Mouse (Mus musculus) heart, embryonic 13.5 days (tissue): ENCODE data around the gene Pdxp. TPM values are rescaled to one million over a fixed set of nuclear protein-coding genes. Genes with fewer than 3 reads are reported as not detected.

Experiments used
- ATAC-seq: fragments of 200-750 bp; cut with Nextera tagmentation; 2 replicates; pipeline ENCODE4 v1.8.0; 2017; ENCODE audit warnings: moderate TSS enrichment; ENCODE audit not compliant: insufficient number of reproducible peaks, low FRiP score, low TSS enrichment; ENCODE audit errors: extremely low read depth
- H3K27ac ChIP-seq: fragments of 300-500 bp; sonication (generic); replicated peaks from 2 replicates; pipeline ENCODE4 v1.5.1; 2015; ENCODE audit warnings: moderate library complexity, mild to moderate bottlenecking, inconsistent platforms
- H3K27me3 ChIP-seq: fragments of 300-500 bp; sonication (generic); replicated peaks from 2 replicates; pipeline ENCODE4 v1.6.1; 2015; ENCODE audit warnings: mild to moderate bottlenecking, inconsistent platforms
- H3K36me3 ChIP-seq: fragments of 300-500 bp; sonication (generic); 2 replicates; pipeline ENCODE4 v1.6.1; 2015; ENCODE audit warnings: mild to moderate bottlenecking, inconsistent platforms
- H3K4me1 ChIP-seq: fragments of 300-500 bp; sonication (generic); 2 replicates; pipeline ENCODE4 v1.6.1; 2015; ENCODE audit warnings: inconsistent platforms
- H3K4me2 ChIP-seq: fragments of 300-500 bp; sonication (generic); 2 replicates; pipeline ENCODE4 v1.6.1; 2015; ENCODE audit warnings: inconsistent platforms, mild to moderate bottlenecking, moderate library complexity
- H3K4me3 ChIP-seq: fragments of 300-500 bp; sonication (generic); 2 replicates; pipeline ENCODE4 v1.5.1; 2015; ENCODE audit warnings: moderate library complexity, mild to moderate bottlenecking, inconsistent platforms
- H3K9ac ChIP-seq: fragments of 300-500 bp; sonication (generic); 2 replicates; pipeline ENCODE4 v1.6.1; 2015; ENCODE audit warnings: inconsistent platforms, mild to moderate bottlenecking, moderate library complexity
- H3K9me3 ChIP-seq: fragments of 300-500 bp; sonication (generic); 2 replicates; pipeline ENCODE4 v1.6.1; 2016; ENCODE audit warnings: inconsistent platforms
- WGBS: fragments of 180-500 bp; shearing (Covaris S2); methylation state at CpG from one replicate; pipeline ENCODE4 v1.1.7; 2015; ENCODE audit warnings: mixed read lengths; 5-methylcytosine and 5-hydroxymethylcytosine counted together
- microRNA-seq: library from miRNA; unstranded; fragments of <30 nt; microRNA quantifications from one replicate; pipeline ENCODE4, GENCODE M21; 2016
- polyA plus RNA-seq: library from polyadenylated mRNA; unstranded; fragments of >200 nt; fragmentation: Nextera tagmentation; extraction: Ambion mirVana; gene quantifications from 2 replicates; pipeline ENCODE4 v1.2.1, GENCODE M21; 2015

Gene Pdxp
- polyA plus RNA-seq, 1 experiment from 2014 or later, result 20.2 TPM

- H3K4me1 ChIP-seq, result peaks cover 20% of the 10 kb centered on the region
- peak within 1 kb of the TSS; percentile 79 for H3K9ac ChIP-seq
- H3K4me2 ChIP-seq, result peak within 1 kb of the TSS; percentile 81
- H3K9me3 ChIP-seq, result peaks cover 2% of the 10 kb centered on the region; the same call in 1 of the 2 replicates
- peak within 1 kb of the TSS; percentile 57 for H3K4me3 ChIP-seq
- under 1% methylated on average over 24 of the region's 24 CpGs for WGBS
- no peak within 1 kb of the TSS for H3K27ac ChIP-seq
- peaks cover 32% of the 10 kb centered on the region for H3K27me3 ChIP-seq
- ATAC-seq, result peak; percentile 92
- H3K36me3 ChIP-seq, result no peaks in the 10 kb centered on the region
These were observed 33.9 kb downstream of the Pdxp start, which contains the start of gene Triobp for GRCm38 (mm10) chr15:78947657-78948056. Triobp (plus strand) TSS chr15:78947724.

GRCm38 (mm10) chr15:78948152-78948725, 34.5 kb downstream of the Pdxp start:
- WGBS, result 7% methylated on average over 11 of the region's 11 CpGs
- Histone ChIP-seq H3K27me3 (peaks cover 32% of the 10 kb centered on the region), H3K9me3 (peaks cover 2% of the 10 kb centered on the region; the same call in 1 of the 2 replicates), H3K27ac (no peak overlapping the region), H3K4me1 (peaks cover 15% of the 10 kb centered on the region), H3K4me2 (peak overlapping the region; percentile 81), H3K9ac (peak overlapping the region; percentile 79), H3K36me3 (no peaks in the 10 kb centered on the region), H3K4me3 (peak overlapping the region; percentile 57)
- ATAC-seq, result no peak

GRCm38 (mm10) chr15:78948883-78949282, 35.2 kb downstream of the Pdxp start:
- ATAC-seq, result no peak
- H3K4me2 ChIP-seq, result peak overlapping the region; percentile 81; the same call in 1 of the 2 replicates
- no peak overlapping the region for H3K27ac ChIP-seq
- H3K36me3 ChIP-seq, result no peaks in the 10 kb centered on the region
- H3K4me1 ChIP-seq, result peaks cover 15% of the 10 kb centered on the region
- no peak overlapping the region for H3K4me3 ChIP-seq
- peaks cover 32% of the 10 kb centered on the region for H3K27me3 ChIP-seq
- 93% methylated on average over 3 of the region's 3 CpGs for WGBS
- no peak overlapping the region for H3K9ac ChIP-seq
- peaks cover 2% of the 10 kb centered on the region; the same call in 1 of the 2 replicates for H3K9me3 ChIP-seq

- Histone ChIP-seq H3K4me1 (0 out of 2 replicates have a peak, but pooled peaks cover 3% of the 10 kb centered on the region), H3K4me3 (no peak overlapping the region), H3K9me3 (no peaks in the 10 kb centered on the region), H3K4me2 (no peak overlapping the region), H3K9ac (no peak overlapping the region), H3K36me3 (no peaks in the 10 kb centered on the region), H3K27ac (no peak overlapping the region), H3K27me3 (no peaks in the 10 kb centered on the region)
- 72% methylated on average over 3 of the region's 3 CpGs for WGBS
- no peak for ATAC-seq
These were observed 41.9 kb downstream of the Pdxp start for GRCm38 (mm10) chr15:78955663-78956062.

DNA sequence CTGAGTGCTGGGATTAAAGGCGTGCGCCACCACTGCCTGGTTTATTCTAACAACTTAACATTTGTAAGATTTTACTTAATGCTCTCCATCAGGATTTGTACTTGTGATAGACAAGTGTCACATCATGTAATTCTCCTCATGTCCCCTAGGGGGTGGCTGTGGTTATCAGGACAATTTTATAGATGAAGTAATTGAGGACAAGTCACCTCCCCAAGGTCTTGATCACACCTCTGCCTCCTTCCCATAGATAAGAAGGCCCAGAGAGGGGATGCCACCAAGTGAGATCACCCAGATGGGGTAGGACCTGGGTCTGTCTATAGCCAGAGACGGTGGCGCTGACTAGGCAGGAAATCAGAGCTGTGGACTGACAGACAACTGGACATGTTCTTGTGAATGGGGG, 42.6 kb downstream of the Pdxp start:
- Histone ChIP-seq H3K4me3 (no peak overlapping the region), H3K4me1 (0 out of 2 replicates have a peak, but pooled peaks cover 3% of the 10 kb centered on the region), H3K27me3 (no peaks in the 10 kb centered on the region), H3K36me3 (no peaks in the 10 kb centered on the region), H3K4me2 (no peak overlapping the region), H3K27ac (no peak overlapping the region), H3K9me3 (no peaks in the 10 kb centered on the region), H3K9ac (no peak overlapping the region)
- ATAC-seq, result no peak
- 63% methylated on average over 4 of the region's 4 CpGs for WGBS

DNA sequence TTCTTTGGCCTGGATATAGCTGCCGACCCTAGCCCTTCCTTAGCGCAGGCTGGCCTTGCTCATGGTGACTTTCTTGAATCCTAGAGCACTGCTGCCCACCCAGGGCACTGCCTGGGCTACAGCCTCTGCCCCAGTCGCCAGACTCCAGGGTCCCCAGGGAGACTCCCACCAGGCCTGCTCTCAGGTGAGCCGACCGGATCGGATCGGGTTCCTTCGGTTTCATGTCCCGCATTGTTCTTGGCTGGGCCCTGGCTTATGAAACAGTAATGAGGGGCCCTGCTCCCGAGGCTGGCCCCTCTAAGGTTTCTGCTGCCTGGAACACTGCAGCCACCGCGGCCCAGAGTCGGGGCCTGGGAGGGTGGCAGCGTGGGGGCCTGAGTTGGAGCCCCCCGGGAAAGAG, 43.3 kb downstream of the Pdxp start:
- Histone ChIP-seq H3K27ac (no peak overlapping the region), H3K4me2 (no peak overlapping the region), H3K9me3 (no peaks in the 10 kb centered on the region), H3K36me3 (no peaks in the 10 kb centered on the region), H3K9ac (no peak overlapping the region), H3K4me1 (0 out of 2 replicates have a peak, but pooled peaks cover 3% of the 10 kb centered on the region), H3K4me3 (no peak overlapping the region), H3K27me3 (no peaks in the 10 kb centered on the region)
- ATAC-seq, result no peak
- WGBS, result 40% methylated on average over 15 of the region's 15 CpGs

- Histone ChIP-seq H3K27ac (no peak overlapping the region), H3K4me3 (no peak overlapping the region), H3K9ac (no peak overlapping the region), H3K4me2 (no peak overlapping the region), H3K27me3 (no peaks in the 10 kb centered on the region), H3K9me3 (no peaks in the 10 kb centered on the region), H3K36me3 (no peaks in the 10 kb centered on the region), H3K4me1 (peaks cover 9% of the 10 kb centered on the region; the same call in 1 of the 2 replicates)
- WGBS, result 80% methylated on average over 11 of the region's 11 CpGs
- no peak for ATAC-seq
These were observed 45.8 kb downstream of the Pdxp start for GRCm38 (mm10) chr15:78959537-78959936.

GRCm38 (mm10) chr15:78960088-78960487, 46.4 kb downstream of the Pdxp start:
- no peaks in the 10 kb centered on the region for H3K36me3 ChIP-seq
- no peaks in the 10 kb centered on the region for H3K9me3 ChIP-seq
- no peak for ATAC-seq
- H3K27me3 ChIP-seq, result no peaks in the 10 kb centered on the region
- H3K9ac ChIP-seq, result no peak overlapping the region
- H3K27ac ChIP-seq, result no peak overlapping the region
- H3K4me3 ChIP-seq, result no peak overlapping the region
- H3K4me1 ChIP-seq, result peaks cover 9% of the 10 kb centered on the region; the same call in 1 of the 2 replicates
- H3K4me2 ChIP-seq, result no peak overlapping the region
- WGBS, result 55% methylated on average over 4 of the region's 4 CpGs

GRCm38 (mm10) chr15:78962885-78963284, 49.2 kb downstream of the Pdxp start:
- Histone ChIP-seq H3K4me1 (peaks cover 6% of the 10 kb centered on the region; the same call in 1 of the 2 replicates), H3K9me3 (no peaks in the 10 kb centered on the region), H3K4me3 (no peak overlapping the region), H3K36me3 (no peaks in the 10 kb centered on the region), H3K27ac (no peak overlapping the region), H3K4me2 (no peak overlapping the region), H3K27me3 (peaks cover 11% of the 10 kb centered on the region; the same call in 1 of the 2 replicates), H3K9ac (no peak overlapping the region)
- no peak for ATAC-seq
- WGBS, result 34% methylated on average over 2 of the region's 2 CpGs

Small RNA genes lying within 50 kb of the gene (microRNA-seq; reads per million reads assigned to microRNA genes)
- not detected for gene Mir6955

Other genes with a start within 250 kb of the Pdxp start
- gene Elfn2, start 195.1 kb upstream of the Pdxp start, polyA plus RNA-seq, result 0.03 TPM in 1 of 2 replicates, not detected in the other
- 13.7 and 15.8 TPM in 2 replicates for gene Mfng, start 140.4 kb upstream of the Pdxp start, polyA plus RNA-seq
- 5.1 and 5.3 TPM in 2 replicates for gene Card10, start 110.9 kb upstream of the Pdxp start, polyA plus RNA-seq
- 34.2 and 36.1 TPM in 2 replicates for gene Cdc42ep1, start 71.3 kb upstream of the Pdxp start, polyA plus RNA-seq
- gene Lgals2, start 58.4 kb upstream of the Pdxp start, polyA plus RNA-seq, result 0.82 TPM in 1 of 2 replicates, not detected in the other
- 44.3 and 46.2 TPM in 2 replicates for gene Gga1, start 36.7 kb upstream of the Pdxp start, polyA plus RNA-seq
- gene Gm49510, start 14.3 kb upstream of the Pdxp start, polyA plus RNA-seq, result 0.20 and 0.31 TPM in 2 replicates
- 18.8 and 19.5 TPM in 2 replicates for gene Sh3bp1, start 14.2 kb upstream of the Pdxp start, polyA plus RNA-seq
- gene Lgals1, start 12.8 kb downstream of the Pdxp start, polyA plus RNA-seq, result 798 and 814 TPM in 2 replicates
- gene Nol12, start 21.0 kb downstream of the Pdxp start, polyA plus RNA-seq, result 37.3 and 42.9 TPM in 2 replicates
- 45.8 and 46.8 TPM in 2 replicates for gene Triobp, start 33.8 kb downstream of the Pdxp start, polyA plus RNA-seq
- gene H1f0, start 114.5 kb downstream of the Pdxp start, polyA plus RNA-seq, result 237 and 238 TPM in 2 replicates
- not detected in 2 replicates for gene Galr3, start 128.0 kb downstream of the Pdxp start, polyA plus RNA-seq
- 23.9 and 25.4 TPM in 2 replicates for gene Ankrd54, start 149.0 kb downstream of the Pdxp start, polyA plus RNA-seq
- 154 and 160 TPM in 2 replicates for gene Eif3l, start 161.3 kb downstream of the Pdxp start, polyA plus RNA-seq
- gene Micall1, start 195.0 kb downstream of the Pdxp start, polyA plus RNA-seq, result 15.4 and 15.6 TPM in 2 replicates
- gene Polr2f, start 227.1 kb downstream of the Pdxp start, polyA plus RNA-seq, result 231 and 244 TPM in 2 replicates
- gene 1700088E04Rik, start 227.3 kb downstream of the Pdxp start, polyA plus RNA-seq, result 6.0 TPM in 2 replicates